Mouse (Mus musculus) retina, postnatal 7 days (tissue): ENCODE measurements around the gene Kdelr3.

Source experiments
- DNase-seq: peaks from one replicate; pipeline ENCODE4 v3.0.0-alpha.2; 2012; ENCODE audit warnings: low read depth, low spot score

The Kdelr3 gene

GRCm38 (mm10) chr15:79516171-79517096 is at the start of gene Kdelr3:
Gene Kdelr3 (plus strand): TSS chr15:79516411.
- DNase-seq: peak; percentile 42

GRCm38 (mm10) chr15:79466601-79467286 is 49.5 kb upstream of the Kdelr3 start:
- DNase-seq: peak; percentile 72

GRCm38 (mm10) chr15:79469577-79469976 is 46.6 kb upstream of the Kdelr3 start:
- no peak for DNase-seq

- no peak for DNase-seq
Measured at GRCm38 (mm10) chr15:79470583-79470982, 45.6 kb upstream of the Kdelr3 start.

GRCm38 (mm10) chr15:79471095-79471494 is 45.1 kb upstream of the Kdelr3 start:
- DNase-seq: no peak

- no peak for DNase-seq
Measured at GRCm38 (mm10) chr15:79473042-79473441, 43.2 kb upstream of the Kdelr3 start.

GRCm38 (mm10) chr15:79473638-79474355 is 42.4 kb upstream of the Kdelr3 start:
- DNase-seq: no peak

- no peak for DNase-seq
Measured at GRCm38 (mm10) chr15:79477227-79477626, 39.0 kb upstream of the Kdelr3 start.

- DNase-seq: no peak
Measured at GRCm38 (mm10) chr15:79481181-79481688, 35.0 kb upstream of the Kdelr3 start.

GRCm38 (mm10) chr15:79489463-79489862 is 26.7 kb upstream of the Kdelr3 start:
- DNase-seq: no peak

DNA sequence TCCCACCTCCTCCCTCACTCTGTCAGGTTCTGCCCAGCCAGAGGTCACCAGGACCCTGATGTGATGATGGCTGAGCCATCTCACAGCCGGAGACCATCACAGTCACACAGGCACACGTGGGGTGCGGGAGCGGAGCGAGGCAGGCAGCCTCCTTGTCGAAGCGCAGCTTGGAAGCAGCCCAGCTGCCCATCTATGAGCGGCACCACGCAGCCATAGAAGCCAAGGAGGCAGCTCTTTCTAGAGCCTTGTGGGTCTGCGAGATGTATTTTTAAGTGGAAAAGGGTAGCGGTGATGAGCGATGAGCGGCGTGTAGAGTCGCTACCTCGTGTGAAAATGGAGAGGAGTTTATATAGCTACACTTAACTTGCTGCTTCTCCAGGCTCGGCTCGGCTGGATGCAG is 22.7 kb upstream of the Kdelr3 start:
- DNase-seq: no peak

- DNase-seq: no peak
Measured at GRCm38 (mm10) chr15:79500110-79500509, 16.1 kb upstream of the Kdelr3 start.

- no peak for DNase-seq
Measured at GRCm38 (mm10) chr15:79502891-79503341, 13.3 kb upstream of the Kdelr3 start.

DNA sequence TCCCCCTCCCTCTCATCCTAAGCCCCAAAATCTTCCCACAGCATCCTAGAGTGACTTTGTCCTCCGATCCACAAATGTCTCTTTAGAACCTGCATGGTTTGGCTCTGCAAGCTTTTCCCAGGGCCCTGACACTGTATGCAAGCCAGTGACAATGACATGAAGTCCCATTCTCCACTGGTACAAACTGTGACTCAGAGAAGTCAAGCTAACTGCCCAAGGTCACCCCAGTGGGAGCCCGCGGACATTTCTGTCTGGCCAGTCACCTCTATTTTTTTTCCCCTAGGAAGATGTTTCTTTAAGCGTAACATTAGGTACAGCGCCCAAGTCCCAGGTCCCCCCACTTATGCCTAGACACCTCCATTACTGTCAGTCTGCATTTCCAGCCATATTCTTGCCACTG is 12.8 kb upstream of the Kdelr3 start:
- DNase-seq: no peak

GRCm38 (mm10) chr15:79504707-79505452 is 11.3 kb upstream of the Kdelr3 start, which contains the start of gene Kcnj4:
Gene Kcnj4 (minus strand): TSS chr15:79505241.
- no peak for DNase-seq

DNA sequence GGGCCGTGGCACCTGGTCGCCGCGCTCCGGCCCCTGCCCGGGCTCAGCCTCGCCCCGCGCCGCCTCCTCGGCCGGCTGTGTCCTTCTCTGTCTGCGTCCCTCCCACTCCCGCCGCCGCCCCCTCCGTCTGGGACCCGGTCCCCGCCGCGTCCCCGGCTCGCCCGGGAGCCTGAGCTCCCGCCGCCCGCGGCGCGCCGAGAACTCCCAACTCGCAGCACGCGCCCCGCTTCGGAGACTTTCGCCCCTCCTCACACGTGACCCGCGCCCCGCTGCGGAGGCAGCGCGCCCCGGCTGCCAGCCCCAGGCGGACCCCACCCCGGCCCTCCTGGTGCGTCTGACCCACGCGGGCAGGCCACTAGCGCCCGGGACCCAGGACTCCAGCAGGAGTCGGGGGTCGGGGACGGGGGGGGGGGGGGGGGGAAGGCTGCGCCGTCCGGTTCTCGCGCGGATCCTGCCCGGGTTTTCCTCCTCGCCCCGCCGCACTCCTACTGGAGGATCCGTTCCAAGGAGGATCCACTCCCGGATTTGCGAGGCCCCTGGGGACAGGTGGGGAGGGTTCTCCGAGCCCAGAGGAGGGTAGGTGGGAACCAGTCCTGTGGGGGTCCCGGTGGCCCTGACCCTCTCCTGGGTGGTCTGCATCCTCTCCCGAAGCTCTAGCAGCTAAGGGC is 10.5 kb upstream of the Kdelr3 start:
- DNase-seq: peak; percentile 61

GRCm38 (mm10) chr15:79506460-79506859 is 9.8 kb upstream of the Kdelr3 start:
- DNase-seq: no peak

DNA sequence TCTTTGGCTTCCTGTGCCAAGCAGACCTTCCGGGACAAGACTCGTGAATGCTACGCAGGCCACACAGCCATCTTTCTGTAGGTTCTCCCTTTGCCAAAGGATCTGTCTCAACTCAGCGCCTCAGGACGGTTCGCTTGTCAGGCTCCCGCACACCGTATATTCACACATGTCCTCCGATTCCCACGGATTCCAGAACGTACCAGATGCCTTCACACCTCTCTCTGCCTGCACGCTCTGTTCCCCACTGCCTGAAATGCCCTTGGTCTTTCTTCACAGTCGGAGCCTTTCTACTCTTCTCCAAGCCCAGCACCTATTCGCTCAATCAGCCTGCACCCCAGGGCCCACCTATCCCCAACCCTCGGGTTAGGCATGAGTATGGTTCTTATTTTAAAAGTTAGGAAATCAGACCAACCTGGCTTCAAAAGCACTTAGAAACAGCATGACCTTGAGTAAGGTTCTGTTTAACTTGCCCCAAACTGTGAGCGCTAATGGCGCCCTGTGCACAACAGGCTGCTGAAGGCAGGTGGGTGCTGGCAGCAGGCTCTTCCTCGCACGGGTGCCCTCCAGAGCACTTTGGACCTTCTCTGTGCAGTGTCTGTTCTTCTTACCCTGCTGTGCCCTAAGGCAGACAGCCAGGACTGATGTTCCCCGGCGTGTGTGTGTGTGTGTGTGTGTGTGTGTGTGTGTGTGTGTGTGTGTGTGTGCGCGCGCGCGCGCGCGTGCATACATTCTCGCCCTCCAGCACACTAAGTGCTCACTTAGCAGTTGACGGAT is 9.0 kb upstream of the Kdelr3 start:
- DNase-seq: no peak

- DNase-seq: no peak
Measured at GRCm38 (mm10) chr15:79509998-79510397, 6.2 kb upstream of the Kdelr3 start.

DNA sequence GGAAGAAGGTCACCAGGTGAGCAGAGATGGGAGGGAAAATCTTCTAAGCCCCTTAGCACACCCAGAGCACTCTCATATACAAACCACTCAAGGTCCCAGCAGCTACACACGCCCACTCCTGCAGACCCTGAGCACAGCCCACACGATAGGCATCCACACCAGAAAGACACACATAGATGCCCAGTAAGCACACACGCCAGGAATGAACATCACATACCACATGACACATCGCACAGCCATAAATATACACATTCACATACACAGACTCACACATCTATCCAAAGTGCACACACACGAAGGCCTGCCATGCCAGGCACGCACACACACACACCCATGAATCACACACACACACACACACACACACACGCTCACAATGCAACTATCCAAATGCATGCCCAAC is 5.8 kb upstream of the Kdelr3 start:
- DNase-seq: no peak
